12 mouse cellular contexts compared by ENCODE assay signal in the genomic region with DNA sequence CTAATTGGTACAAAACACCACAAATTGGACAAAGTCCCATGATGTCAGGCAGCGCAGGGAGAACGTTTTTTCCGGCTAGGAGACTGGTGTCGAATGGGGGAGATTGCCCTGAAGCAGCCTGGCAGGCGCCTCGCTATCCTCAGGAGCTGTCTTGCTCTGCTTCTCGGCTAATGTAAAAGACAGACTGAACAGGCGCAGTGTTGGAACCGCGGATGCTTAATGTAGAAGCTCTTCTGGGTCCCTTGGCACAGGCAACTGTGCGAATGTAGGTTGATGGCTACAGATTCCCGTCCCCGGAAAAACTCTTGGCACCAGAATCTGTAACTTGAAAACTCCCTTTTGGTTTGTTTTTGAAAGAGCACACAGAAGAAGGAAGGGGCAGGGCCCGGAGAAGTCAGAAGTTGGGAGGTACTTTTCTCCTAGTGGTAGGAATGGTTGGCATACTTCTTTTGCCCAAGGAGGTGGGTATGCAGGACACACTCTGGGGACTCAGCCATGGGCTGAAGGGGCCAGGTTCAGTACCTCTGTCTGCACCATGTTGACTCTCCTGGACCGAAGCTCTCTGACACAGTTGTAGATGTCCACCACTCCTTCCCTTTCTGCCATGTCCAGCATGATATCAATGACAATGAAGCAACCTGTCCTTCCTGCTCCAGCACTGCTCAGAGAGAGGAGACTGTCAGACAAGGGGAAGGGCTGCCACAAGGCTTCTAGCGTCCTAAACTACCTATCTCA.
DNase-seq lines count a peak whose midpoint lies in the region; ATAC-seq and TF ChIP-seq lines count a peak whose summit lies in the region.
"Had no signal": no experiment of that assay in that cellular context is flagged by ENCODE, and none has a peak within 500 bp of the region (broad histone marks: within the 10 kb centered on the region; RNA-seq: fewer than 3 reads in every experiment).

No protein-coding gene starts in this region.

- TF ChIP-seq CTCF in forebrain, postnatal 0 days (IDR thresholded peaks at IDR 0.05; ENCODE audit: low read depth) = no peak

- no peak for DNase-seq in heart, postnatal 4 days
- DNase-seq in brain, adult 2 months (ENCODE audit: low read depth, low spot score) = peak; percentile 50
- peak; percentile 15 for DNase-seq in forebrain, postnatal 0 days
- DNase-seq in midbrain, embryonic 10.5 days (ENCODE audit: low spot score) = no peak
- DNase-seq in spleen, adult 12 weeks (ENCODE audit: low spot score) = no peak
- no peak for DNase-seq in urinary bladder, adult 2 months (ENCODE audit: low spot score)
- DNase-seq in adrenal gland, postnatal 4 days (ENCODE audit: low spot score in 2 of 2) = no peak
- DNase-seq: adrenal gland, postnatal 25 days; cerebellum, adult 8-10 months; gastrocnemius, postnatal 36 days had no signal

- peak overlapping the region; percentile 29; the same call in 1 of the 2 replicates for H3K4me2 ChIP-seq in heart, embryonic 16.5 days (ENCODE audit: low read depth, low read length)
- no peak overlapping the region for H3K4me2 ChIP-seq in forebrain, postnatal 0 days (ENCODE audit: low read depth)

- peaks cover 12% of the 10 kb centered on the region for H3K4me1 ChIP-seq in heart, embryonic 16.5 days (ENCODE audit: control insufficient read depth, insufficient read depth, low read length)
- peaks cover 4% of the 10 kb centered on the region; the same call in 1 of the 2 replicates for H3K4me1 ChIP-seq in forebrain, postnatal 0 days (ENCODE audit: insufficient read depth)
- peaks cover 32% of the 10 kb centered on the region for H3K4me1 ChIP-seq in midbrain, embryonic 10.5 days

- no peak overlapping the region for H3K9ac ChIP-seq in heart, embryonic 16.5 days (ENCODE audit: low read length)
- H3K9ac ChIP-seq in forebrain, postnatal 0 days = no peak overlapping the region

- H3K36me3 ChIP-seq in heart, embryonic 16.5 days (ENCODE audit: control insufficient read depth, insufficient read depth) = no peaks in the 10 kb centered on the region
- 0 out of 2 replicates have a peak, but pooled peaks cover 3% of the 10 kb centered on the region for H3K36me3 ChIP-seq in forebrain, postnatal 0 days (ENCODE audit: insufficient read depth)
- no peaks in the 10 kb centered on the region for H3K36me3 ChIP-seq in midbrain, embryonic 10.5 days

- H3K27me3 ChIP-seq in heart, embryonic 16.5 days (ENCODE audit: control insufficient read depth, insufficient read depth, low read length) = no peaks in the 10 kb centered on the region
- peaks cover 4% of the 10 kb centered on the region; the same call in 1 of the 2 replicates for H3K27me3 ChIP-seq in forebrain, postnatal 0 days (ENCODE audit: insufficient read depth, low read length)
- peaks cover 39% of the 10 kb centered on the region for H3K27me3 ChIP-seq in midbrain, embryonic 10.5 days (ENCODE audit: low read depth, poor library complexity, severe bottlenecking)

- peak overlapping the region; percentile 31; the same call in 1 of the 2 replicates for H3K27ac ChIP-seq in heart, embryonic 16.5 days (ENCODE audit: low read length)
- H3K27ac ChIP-seq in forebrain, postnatal 0 days (ENCODE audit: low read depth, low read length) = no peak overlapping the region
- peak overlapping the region; percentile 79 for H3K27ac ChIP-seq in midbrain, embryonic 10.5 days (replicated peaks)

- no peak overlapping the region for H3K4me3 ChIP-seq in heart, embryonic 16.5 days (ENCODE audit: low read length)
- H3K4me3 ChIP-seq in forebrain, postnatal 0 days (ENCODE audit: low read depth, low read length) = no peak overlapping the region
- peak overlapping the region; percentile 20; the same call in 1 of the 2 replicates for H3K4me3 ChIP-seq in midbrain, embryonic 10.5 days

- 82% methylated on average over 16 of the region's 16 CpGs for WGBS in heart, embryonic 16.5 days
- 59% methylated on average over 16 of the region's 16 CpGs for WGBS in forebrain, postnatal 0 days
- 89% methylated on average over 16 of the region's 16 CpGs for WGBS in midbrain, embryonic 10.5 days

- no peaks in the 10 kb centered on the region for H3K9me3 ChIP-seq in heart, embryonic 16.5 days (replicated peaks; ENCODE audit: control insufficient read depth, low read length)
- no peaks in the 10 kb centered on the region for H3K9me3 ChIP-seq in forebrain, postnatal 0 days (ENCODE audit: low read length)
- H3K9me3 ChIP-seq in midbrain, embryonic 10.5 days (replicated peaks) = no peaks in the 10 kb centered on the region

- no peak for ATAC-seq in heart, embryonic 16.5 days (replicated peaks; ENCODE audit: extremely low read depth, insufficient read depth, low FRiP score)
- ATAC-seq in forebrain, postnatal 0 days = no peak
- ATAC-seq: CD4-positive, CD25-positive, alpha-beta regulatory T cell, adult 4 months had no signal

Comparison
In these comparisons a context has a peak if more than half of its experiments do, and no peak if none do; other contexts are left out.
1. DNase-seq: peak in brain, adult 2 months (single experiment) and forebrain, postnatal 0 days (single experiment); none in heart, postnatal 4 days (single experiment), midbrain, embryonic 10.5 days (single experiment), spleen, adult 12 weeks (single experiment), urinary bladder, adult 2 months (single experiment) and adrenal gland, postnatal 4 days (0 of 2).